Comparison of ENCODE assay signal across 9 mouse cellular contexts in the genomic region with DNA sequence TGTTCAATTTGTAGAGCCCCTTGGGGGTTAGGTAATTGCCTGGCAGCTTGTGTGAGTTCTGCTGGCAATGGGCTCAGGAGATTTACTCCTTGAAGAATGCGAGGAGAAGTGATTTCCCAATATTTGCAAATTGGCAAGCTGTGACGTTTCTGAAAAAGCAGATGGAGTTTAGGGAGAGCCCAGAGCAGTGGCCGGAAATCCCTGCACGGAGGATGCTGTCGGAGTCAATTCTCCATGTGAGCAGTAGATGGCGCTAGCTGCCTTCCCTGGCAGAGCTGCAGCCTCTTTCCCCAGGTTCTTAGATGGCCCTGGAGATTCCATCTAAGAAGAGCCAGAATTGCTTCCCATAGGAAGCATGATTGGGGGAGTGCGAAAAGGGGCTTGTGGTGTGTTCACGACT. TPM values are rescaled to one million over a fixed set of nuclear protein-coding genes. Genes with fewer than 3 reads are reported as not detected.
A peak's percentile ranks its signal among the peaks of the same experiment; 100 is the strongest.
DNase-seq lines count a peak whose midpoint lies in the region; ATAC-seq and TF ChIP-seq lines count a peak whose summit lies in the region.
"Had no signal": no experiment of that assay in that cellular context is flagged by ENCODE, and none has a peak within 500 bp of the region (broad histone marks: within the 10 kb centered on the region; RNA-seq: fewer than 3 reads in every experiment).

No protein-coding gene starts in this region.

- DNase-seq in MEL (ENCODE audit: low read depth, low spot score) = peak; percentile 51
- DNase-seq in layer of hippocampus, adult 18-20 months (ENCODE audit: low spot score in 2 of 2) = peak; percentile 79 to 87
- DNase-seq in ovary, adult 18-20 months (ENCODE audit: low spot score) = peak; percentile 53
- peak; percentile 54 for DNase-seq in thymus, postnatal 25 days

- TF ChIP-seq RAD21 in MEL (IDR thresholded peaks at IDR 0.05; ENCODE audit: low read depth, low read length) = peak; percentile 86

- H3K9me3 ChIP-seq in MEL (replicated peaks; ENCODE audit: insufficient read depth, low read length) = no peaks in the 10 kb centered on the region
- no peaks in the 10 kb centered on the region for H3K9me3 ChIP-seq in forebrain, embryonic 13.5 days (replicated peaks)
- H3K9me3 ChIP-seq in lung, embryonic 16.5 days (ENCODE audit: control insufficient read depth, low read length) = no peaks in the 10 kb centered on the region

- no peaks in the 10 kb centered on the region for H3K36me3 ChIP-seq in MEL (ENCODE audit: control insufficient read depth in 1 of 2, insufficient read depth in 2 of 2, low read length in 2 of 2)
- no peaks in the 10 kb centered on the region for H3K36me3 ChIP-seq in forebrain, embryonic 13.5 days (ENCODE audit: poor library complexity, severe bottlenecking)
- no peaks in the 10 kb centered on the region for H3K36me3 ChIP-seq in lung, embryonic 16.5 days (ENCODE audit: control insufficient read depth, insufficient read depth, low read length)

- no peak for TF ChIP-seq EP300 in MEL (IDR thresholded peaks at IDR 0.05; ENCODE audit: low read depth in 1 of 2, low read length in 2 of 2)

- H3K9ac ChIP-seq in MEL (ENCODE audit: control insufficient read depth, low read depth, low read length, poor library complexity, severe bottlenecking) = no peak overlapping the region
- no peak overlapping the region for H3K9ac ChIP-seq in forebrain, embryonic 13.5 days
- no peak overlapping the region for H3K9ac ChIP-seq in lung, embryonic 16.5 days (ENCODE audit: low read length)

- no peaks in the 10 kb centered on the region for H3K79me2 ChIP-seq in MEL (ENCODE audit: control insufficient read depth, insufficient read depth, low read length, poor library complexity)

- TF ChIP-seq POLR2A in MEL (IDR thresholded peaks at IDR 0.05; ENCODE audit: control insufficient read depth in 1 of 2, insufficient read depth in 1 of 2, low read depth in 1 of 2, low read length in 2 of 2, poor library complexity in 1 of 2) = no peak

- H3K4me2 ChIP-seq in forebrain, embryonic 13.5 days = peak overlapping the region; percentile 30
- no peak overlapping the region for H3K4me2 ChIP-seq in lung, embryonic 16.5 days (ENCODE audit: low read depth, low read length)

- no peak overlapping the region for H3K4me3 ChIP-seq in MEL (ENCODE audit: control insufficient read depth in 1 of 2, insufficient read depth in 1 of 2, low read depth in 2 of 2, low read length in 2 of 2)
- no peak overlapping the region for H3K4me3 ChIP-seq in forebrain, embryonic 13.5 days
- no peak overlapping the region for H3K4me3 ChIP-seq in lung, embryonic 16.5 days (ENCODE audit: low read length)

- TF ChIP-seq CTCF in MEL (IDR thresholded peaks at IDR 0.05 in 2 of 3, conservative IDR thresholded peaks at IDR 0.05 in 1 of 3; ENCODE audit: control insufficient read depth in 1 of 3, insufficient read depth in 1 of 3, low read depth in 2 of 3, low read length in 3 of 3, poor library complexity in 1 of 3, severe bottlenecking in 1 of 3) = peak; percentile 79 to 88 (median 84)

- 3% methylated on average over 8 of the region's 8 CpGs for WGBS in forebrain, embryonic 13.5 days
- WGBS in lung, embryonic 16.5 days = 2% methylated on average over 8 of the region's 8 CpGs

- no peaks in the 10 kb centered on the region for H3K27me3 ChIP-seq in MEL (ENCODE audit: control insufficient read depth in 1 of 2, insufficient read depth in 2 of 2, low read length in 2 of 2)
- H3K27me3 ChIP-seq in forebrain, embryonic 13.5 days = peaks cover 5% of the 10 kb centered on the region; the same call in 1 of the 2 replicates
- H3K27me3 ChIP-seq in lung, embryonic 16.5 days (ENCODE audit: control insufficient read depth, insufficient read depth, low read depth, low read length) = no peaks in the 10 kb centered on the region; the same call in 1 of the 2 replicates

- ATAC-seq in cerebellum, adult (ENCODE audit: insufficient number of reproducible peaks, low FRiP score, low TSS enrichment) = peak; percentile 86
- peak; percentile 79 for ATAC-seq in forebrain, embryonic 13.5 days
- ATAC-seq in hematopoietic stem cell, adult 5-6 weeks (replicated peaks in 1 of 2; ENCODE audit: insufficient read depth in 1 of 2, low FRiP score in 2 of 2, low TSS enrichment in 1 of 2, low read depth in 1 of 2, poor library complexity in 2 of 2, severe bottlenecking in 2 of 2) = peak; percentile 81
- ATAC-seq in lung, embryonic 16.5 days (ENCODE audit: low read depth) = peak; percentile 89

- no peaks in the 10 kb centered on the region for H3K4me1 ChIP-seq in MEL (ENCODE audit: control insufficient read depth in 1 of 2, insufficient read depth in 2 of 2, low read length in 2 of 2)
- H3K4me1 ChIP-seq in forebrain, embryonic 13.5 days = peaks cover 30% of the 10 kb centered on the region
- H3K4me1 ChIP-seq in lung, embryonic 16.5 days (replicated peaks; ENCODE audit: control insufficient read depth, insufficient read depth, low read length) = 0 out of 2 replicates have a peak, but pooled peaks cover 2% of the 10 kb centered on the region

- no peak overlapping the region for H3K27ac ChIP-seq in MEL (ENCODE audit: control insufficient read depth, low read depth, low read length)
- H3K27ac ChIP-seq in forebrain, embryonic 13.5 days = no peak overlapping the region
- no peak overlapping the region for H3K27ac ChIP-seq in lung, embryonic 16.5 days (ENCODE audit: low read length)
- H3K27ac ChIP-seq: macrophage had no signal

TF ChIP-seq in MEL, 35 proteins besides CTCF, POLR2A, EP300 and RAD21:
- TF ChIP-seq JUND (IDR thresholded peaks at IDR 0.05; ENCODE audit: low read depth, low read length) (no peak), NELFE (IDR thresholded peaks at IDR 0.05; ENCODE audit: low read depth, low read length) (no peak), USF1 (IDR thresholded peaks at IDR 0.05; ENCODE audit: low read depth, low read length) (no peak), BHLHE40 (IDR thresholded peaks at IDR 0.05; ENCODE audit: borderline replicate concordance, low read depth, low read length) (no peak), HCFC1 (IDR thresholded peaks at IDR 0.05; ENCODE audit: low read depth, low read length) (no peak), ZMIZ1 (IDR thresholded peaks at IDR 0.05; ENCODE audit: low read depth, low read length) (no peak), ZC3H11A (IDR thresholded peaks at IDR 0.05; ENCODE audit: low read depth, low read length) (peak; percentile 64), CHD2 (IDR thresholded peaks at IDR 0.05; ENCODE audit: low read length) (no peak), UBTF (IDR thresholded peaks at IDR 0.05; ENCODE audit: borderline replicate concordance, insufficient read depth, low read depth, low read length) (no peak), CHD1 (IDR thresholded peaks at IDR 0.05; ENCODE audit: low read depth, low read length) (no peak), GATA1 (IDR thresholded peaks at IDR 0.05; ENCODE audit: low read depth, low read length) (no peak), MYB (IDR thresholded peaks at IDR 0.05; ENCODE audit: low read depth, low read length) (no peak), SMC3 (IDR thresholded peaks at IDR 0.05; ENCODE audit: low read depth, low read length) (peak; percentile 78), USF2 (IDR thresholded peaks at IDR 0.05; ENCODE audit: borderline replicate concordance in 1 of 2, insufficient read depth in 1 of 2, low read depth in 1 of 2, low read length in 2 of 2) (no peak), TBP (IDR thresholded peaks at IDR 0.05; ENCODE audit: low read depth, low read length) (no peak), MEF2A (IDR thresholded peaks at IDR 0.05; ENCODE audit: extremely low read depth, insufficient replicate concordance, low read depth, low read length, poor library complexity, severe bottlenecking) (no peak), KAT2A (conservative IDR thresholded peaks at IDR 0.05; ENCODE audit: low read depth, low read length) (no peak)

RNA-seq across cellular contexts. Expression of a gene that starts 59.1 kb away (rescaled TPM):
- total RNA-seq in MEL (2012; rRNA removed) = 54.5 and 56.6 TPM in 2 replicates
- polyA plus RNA-seq in MEL (2012; ENCODE audit: insufficient read depth in 1 of 2, insufficient read length in 2 of 2, low read depth in 1 of 2, low replicate concordance in 2 of 2, missing spikeins in 1 of 2) = 10 to 100 TPM in 1 of 2 experiments, not detected in 1; 57.7 TPM
- 64.8 and 70.7 TPM in 2 replicates for polyA plus RNA-seq in forebrain, embryonic 13.5 days (2015; fragmentation: Nextera tagmentation; extraction: Ambion mirVana)
- total RNA-seq in hematopoietic stem cell, adult 5-6 weeks (2017) = 23.4 and 61.0 TPM in 2 replicates
- 10 to 100 TPM; 42.9 to 45.1 TPM for total RNA-seq in layer of hippocampus, adult 18-20 months (2021)
- 86.5 and 92.7 TPM in 2 replicates for polyA plus RNA-seq in lung, embryonic 16.5 days (2015; fragmentation: Nextera tagmentation; extraction: Ambion mirVana)
